Mouse (Mus musculus) thymus, adult 18-20 months (tissue): ENCODE measurements around the gene Tcn2.
"Not testable (repeated sequence)": the region's sequence is repeated elsewhere in the genome, so short reads cannot be mapped to it uniquely, and the experiment has no call there.

Source experiments
- DNase-seq, 2 experiments: peaks; one replicate each; pipeline ENCODE4 v3.0.0; 2022; ENCODE audit warnings: mixed read lengths in 2 of 2

Tcn2 gene

GRCm38 (mm10) chr11:3925916-3926315 is 6.0 kb downstream of the Tcn2 start:
- no peak for DNase-seq

GRCm38 (mm10) chr11:3922731-3923130 is 9.2 kb downstream of the Tcn2 start:
- DNase-seq = no peak

GRCm38 (mm10) chr11:3922115-3922514 is 9.8 kb downstream of the Tcn2 start:
- no peak for DNase-seq

- DNase-seq = no peak
Measured at GRCm38 (mm10) chr11:3921281-3921850, 10.6 kb downstream of the Tcn2 start.

GRCm38 (mm10) chr11:3920476-3920875 is 11.5 kb downstream of the Tcn2 start:
- DNase-seq = no peak

GRCm38 (mm10) chr11:3918738-3919137 is 13.2 kb downstream of the Tcn2 start:
- DNase-seq = no peak

GRCm38 (mm10) chr11:3914109-3914840 is 17.7 kb downstream of the Tcn2 start, which contains the start of gene Slc35e4:
Gene Slc35e4, minus strand, starts transcription at chr11:3914664.
- peak; percentile 48 to 51 for DNase-seq

- DNase-seq = peak; percentile 83 to 85
Measured at GRCm38 (mm10) chr11:3913316-3914108, 18.4 kb downstream of the Tcn2 start.

- peak in 1 of 2 experiments; percentile 19 for DNase-seq
Measured at GRCm38 (mm10) chr11:3912875-3913271, 19.1 kb downstream of the Tcn2 start.

- DNase-seq = no peak
Measured at GRCm38 (mm10) chr11:3912100-3912874, 19.7 kb downstream of the Tcn2 start.

GRCm38 (mm10) chr11:3911440-3911839 is 20.5 kb downstream of the Tcn2 start:
- not testable (repeated sequence) for DNase-seq

- no peak for DNase-seq
Measured at GRCm38 (mm10) chr11:3910513-3911310, 21.2 kb downstream of the Tcn2 start.

- DNase-seq = no peak
Measured at GRCm38 (mm10) chr11:3909236-3909635, 22.7 kb downstream of the Tcn2 start.

- DNase-seq = no peak
Measured at GRCm38 (mm10) chr11:3905446-3905845, 26.5 kb downstream of the Tcn2 start.

GRCm38 (mm10) chr11:3904673-3905072 is 27.3 kb downstream of the Tcn2 start:
- no peak for DNase-seq

- no peak for DNase-seq
Measured at GRCm38 (mm10) chr11:3903046-3903445, 28.9 kb downstream of the Tcn2 start.

- no peak for DNase-seq
Measured at GRCm38 (mm10) chr11:3902516-3902915, 29.4 kb downstream of the Tcn2 start.

- DNase-seq = no peak
Measured at GRCm38 (mm10) chr11:3900296-3900695, 31.7 kb downstream of the Tcn2 start.

- no peak for DNase-seq
Measured at GRCm38 (mm10) chr11:3895933-3896332, 36.0 kb downstream of the Tcn2 start.

GRCm38 (mm10) chr11:3895458-3895857 is 36.5 kb downstream of the Tcn2 start:
- no peak for DNase-seq

- peak; percentile 75 to 82 for DNase-seq
Measured at GRCm38 (mm10) chr11:3894406-3895281, 37.3 kb downstream of the Tcn2 start, which contains the start of the genes 4921536K21Rik and Dusp18. Gene 4921536K21Rik, minus strand, starts transcription at chr11:3895098. Gene Dusp18, plus strand, starts transcription at chr11:3895240.
